Mouse (Mus musculus): ENCODE measurements at regions not wholly inside any gene's neighbourhood (a gene's known extent, or its start where the extent isn't known, plus 50 kb on each side); places are given as distances from the start of the nearest gene placed in this dataset.

GRCm38 (mm10) chr9:63049290-63049689, 61.6 kb upstream of the Pias1 start:
- peaks cover 6% of the 10 kb centered on the region; the same call in 1 of the 2 replicates for H3K4me1 ChIP-seq
- H3K36me3 ChIP-seq (replicated peaks; ENCODE audit: low read length), result no peaks in the 10 kb centered on the region
- no peak for TF ChIP-seq GATA1 (IDR thresholded peaks at IDR 0.05; ENCODE audit: borderline replicate concordance, low read length)
- no peak for TF ChIP-seq FLI1 (IDR thresholded peaks at IDR 0.05; ENCODE audit: low read length)
- peak overlapping the region; percentile 20 for H3K4me3 ChIP-seq (replicated peaks)
- H3K27me3 ChIP-seq (replicated peaks), result peaks cover 8% of the 10 kb centered on the region
- no peaks in the 10 kb centered on the region for H3K9me3 ChIP-seq

GRCm38 (mm10) chr9:63046981-63047380, 59.3 kb upstream of the Pias1 start:
- H3K27me3 ChIP-seq (replicated peaks), result peaks cover 10% of the 10 kb centered on the region
- TF ChIP-seq FLI1 (IDR thresholded peaks at IDR 0.05; ENCODE audit: low read length) (no peak), GATA1 (IDR thresholded peaks at IDR 0.05; ENCODE audit: borderline replicate concordance, low read length) (no peak)
- no peaks in the 10 kb centered on the region for H3K36me3 ChIP-seq (replicated peaks; ENCODE audit: low read length)
- H3K4me3 ChIP-seq (replicated peaks), result no peak overlapping the region
- H3K9me3 ChIP-seq, result no peaks in the 10 kb centered on the region
- peaks cover 6% of the 10 kb centered on the region; the same call in 1 of the 2 replicates for H3K4me1 ChIP-seq

GRCm38 (mm10) chr9:63045531-63045930, 57.8 kb upstream of the Pias1 start:
- Histone ChIP-seq H3K9me3 (no peaks in the 10 kb centered on the region), H3K27me3 (replicated peaks) (peaks cover 10% of the 10 kb centered on the region), H3K4me1 (peaks cover 6% of the 10 kb centered on the region; the same call in 1 of the 2 replicates), H3K36me3 (replicated peaks; ENCODE audit: low read length) (no peaks in the 10 kb centered on the region), H3K4me3 (replicated peaks) (no peak overlapping the region)
- TF ChIP-seq FLI1 (IDR thresholded peaks at IDR 0.05; ENCODE audit: low read length), result no peak

- Histone ChIP-seq H3K36me3 (replicated peaks; ENCODE audit: low read length) (no peaks in the 10 kb centered on the region), H3K9me3 (peaks cover under 1% of the 10 kb centered on the region; the same call in 1 of the 2 replicates), H3K4me1 (no peaks in the 10 kb centered on the region), H3K27me3 (replicated peaks) (peaks cover 4% of the 10 kb centered on the region), H3K4me3 (replicated peaks) (no peak overlapping the region)
- TF ChIP-seq GATA1 (IDR thresholded peaks at IDR 0.05; ENCODE audit: borderline replicate concordance, low read length) (no peak), FLI1 (IDR thresholded peaks at IDR 0.05; ENCODE audit: low read length) (no peak)
These were observed 55.6 kb upstream of the Pias1 start for GRCm38 (mm10) chr9:63043304-63043703.

GRCm38 (mm10) chr9:63038031-63038430, 50.3 kb upstream of the Pias1 start:
- TF ChIP-seq FLI1 (IDR thresholded peaks at IDR 0.05; ENCODE audit: low read length), result no peak
- no peak for TF ChIP-seq GATA1 (IDR thresholded peaks at IDR 0.05; ENCODE audit: borderline replicate concordance, low read length)
- no peaks in the 10 kb centered on the region for H3K36me3 ChIP-seq (replicated peaks; ENCODE audit: low read length)

More at GRCm38 (mm10) chr9:63038031-63038430, 50.3 kb upstream of the Pias1 start:
- Histone ChIP-seq H3K27me3 (replicated peaks) (peaks cover 18% of the 10 kb centered on the region), H3K4me3 (replicated peaks) (no peak overlapping the region), H3K4me1 (no peaks in the 10 kb centered on the region), H3K9me3 (peaks cover 8% of the 10 kb centered on the region)
